Mouse (Mus musculus) stomach, embryonic 15.5 days (tissue): Measurements from ENCODE around the gene Limch1. TPM values are rescaled to one million over a fixed set of nuclear protein-coding genes. Genes with fewer than 3 reads are reported as not detected.

Source experiments
- ATAC-seq: fragments of 200-750 bp; cut with Nextera tagmentation; 2 replicates; pipeline ENCODE4 v1.8.0; 2017; ENCODE audit warnings: low read depth, moderate number of reproducible peaks, moderate TSS enrichment; ENCODE audit not compliant: insufficient read depth, low FRiP score
- H3K27ac ChIP-seq: fragments of 300-500 bp; sonication (generic); 2 replicates; pipeline ENCODE4 v1.5.1; 2015; ENCODE audit warnings: mild to moderate bottlenecking, inconsistent platforms
- H3K27me3 ChIP-seq: fragments of 300-500 bp; sonication (generic); replicated peaks from 2 replicates; pipeline ENCODE4 v1.6.1; 2015; ENCODE audit warnings: inconsistent platforms
- H3K36me3 ChIP-seq: fragments of 300-500 bp; sonication (generic); 2 replicates; pipeline ENCODE4 v1.6.1; 2015; ENCODE audit warnings: inconsistent platforms
- H3K4me1 ChIP-seq: fragments of 300-500 bp; sonication (generic); 2 replicates; pipeline ENCODE4 v1.6.1; 2015; ENCODE audit warnings: inconsistent platforms
- H3K4me2 ChIP-seq: fragments of 300-500 bp; sonication (generic); 2 replicates; pipeline ENCODE4 v1.6.1; 2015; ENCODE audit warnings: mild to moderate bottlenecking, inconsistent platforms
- H3K4me3 ChIP-seq: fragments of 300-500 bp; sonication (generic); replicated peaks from 2 replicates; pipeline ENCODE4 v1.5.1; 2015; ENCODE audit warnings: inconsistent platforms
- H3K9ac ChIP-seq: fragments of 300-500 bp; sonication (generic); 2 replicates; pipeline ENCODE4 v1.6.1; 2015; ENCODE audit warnings: inconsistent platforms
- H3K9me3 ChIP-seq: fragments of 300-500 bp; sonication (generic); 2 replicates; pipeline ENCODE4 v1.6.1; 2016; ENCODE audit warnings: inconsistent platforms
- WGBS: fragments of 180-500 bp; shearing (Covaris S2); methylation state at CpG from one replicate; pipeline ENCODE4 v1.1.7; 2015; 5-methylcytosine and 5-hydroxymethylcytosine counted together
- polyA plus RNA-seq: library from polyadenylated mRNA; unstranded; fragments of >200 nt; fragmentation: Nextera tagmentation; extraction: Ambion mirVana; gene quantifications from 2 replicates; pipeline ENCODE4 v1.2.1, GENCODE M21; 2015

Limch1 gene
- polyA plus RNA-seq: 10.8 and 11.3 TPM in 2 replicates

DNA sequence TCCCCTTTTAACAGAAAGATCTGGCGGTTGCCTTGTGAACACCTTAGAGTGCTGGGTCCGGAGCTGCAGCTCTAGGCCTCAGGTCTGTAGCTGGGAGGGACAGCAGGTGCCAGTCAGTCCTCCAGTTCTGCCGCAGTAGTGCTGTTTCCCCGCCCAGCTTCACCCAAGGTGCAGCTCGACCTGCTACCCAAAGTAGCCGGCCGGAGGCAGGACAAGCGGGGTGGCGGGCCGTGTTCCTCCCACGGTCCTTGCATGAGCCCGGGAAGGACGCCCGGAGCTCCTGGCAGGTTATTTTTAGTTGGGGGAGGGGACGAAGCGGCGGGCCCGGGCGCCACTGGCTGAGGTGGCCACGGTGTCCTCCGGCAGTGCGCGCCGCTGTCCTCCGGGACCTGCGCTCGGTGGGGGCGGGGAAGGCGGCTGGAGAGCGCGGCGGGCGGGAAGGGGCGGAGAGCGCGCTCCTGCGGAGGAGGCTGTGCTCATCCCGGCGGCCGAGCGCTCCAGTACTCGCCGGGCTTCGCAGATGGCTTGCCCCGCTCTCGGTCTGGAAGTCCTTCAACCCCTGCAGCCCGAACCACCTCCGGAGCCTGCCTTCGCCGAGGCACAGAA is at the start of gene Limch1:
Gene Limch1 (plus strand): TSS at position 438 of the 606 bp plus-strand sequence.
- WGBS: 1% methylated on average over 38 of the region's 50 CpGs
- peak within 1 kb of the TSS; percentile 58 for H3K4me3 ChIP-seq
- H3K9ac ChIP-seq: peak within 1 kb of the TSS; percentile 25; the same call in 1 of the 2 replicates
- H3K4me1 ChIP-seq: peaks cover 8% of the 10 kb centered on the region; the same call in 1 of the 2 replicates
- H3K36me3 ChIP-seq: no peaks in the 10 kb centered on the region
- peak; percentile 76 for ATAC-seq
- peaks cover 14% of the 10 kb centered on the region for H3K27me3 ChIP-seq
- H3K9me3 ChIP-seq: no peaks in the 10 kb centered on the region
- peak within 1 kb of the TSS; percentile 100 for H3K4me2 ChIP-seq
- no peak within 1 kb of the TSS for H3K27ac ChIP-seq

DNA sequence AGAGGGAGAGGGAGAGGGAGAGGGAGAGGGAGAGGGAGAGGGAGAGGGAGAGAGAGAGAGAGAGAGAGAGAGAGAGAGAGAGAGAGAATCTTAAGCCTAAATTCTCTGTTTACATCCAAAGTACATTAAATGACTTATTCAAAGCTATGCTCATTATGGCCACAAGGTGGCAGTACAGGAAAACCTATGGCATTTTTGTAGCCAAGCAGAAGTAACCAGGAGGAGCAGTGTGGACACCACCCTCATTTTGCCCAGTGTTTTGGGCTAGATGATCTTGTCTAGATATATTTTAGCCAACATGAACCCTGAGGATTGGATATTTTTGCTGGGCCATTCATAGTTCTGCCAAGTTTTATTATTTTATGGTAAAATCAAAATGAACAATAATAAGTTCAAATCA is 48.5 kb upstream of the Limch1 start:
- no peak overlapping the region for H3K4me3 ChIP-seq
- no peak overlapping the region for H3K27ac ChIP-seq
- no peak overlapping the region for H3K9ac ChIP-seq
- no peaks in the 10 kb centered on the region for H3K4me1 ChIP-seq
- H3K27me3 ChIP-seq: no peaks in the 10 kb centered on the region
- ATAC-seq: no peak
- H3K9me3 ChIP-seq: no peaks in the 10 kb centered on the region
- no peak overlapping the region for H3K4me2 ChIP-seq
- no peaks in the 10 kb centered on the region for H3K36me3 ChIP-seq

GRCm38 (mm10) chr5:66699911-66700310 is 45.7 kb upstream of the Limch1 start:
- 43% methylated on average over 6 of the region's 6 CpGs for whole genome bisulfite sequencing
- Histone ChIP-seq H3K27me3 (no peaks in the 10 kb centered on the region), H3K9ac (no peak overlapping the region), H3K4me3 (no peak overlapping the region), H3K36me3 (no peaks in the 10 kb centered on the region), H3K4me2 (no peak overlapping the region), H3K9me3 (no peaks in the 10 kb centered on the region), H3K4me1 (no peaks in the 10 kb centered on the region), H3K27ac (no peak overlapping the region)
- no peak for ATAC-seq

DNA sequence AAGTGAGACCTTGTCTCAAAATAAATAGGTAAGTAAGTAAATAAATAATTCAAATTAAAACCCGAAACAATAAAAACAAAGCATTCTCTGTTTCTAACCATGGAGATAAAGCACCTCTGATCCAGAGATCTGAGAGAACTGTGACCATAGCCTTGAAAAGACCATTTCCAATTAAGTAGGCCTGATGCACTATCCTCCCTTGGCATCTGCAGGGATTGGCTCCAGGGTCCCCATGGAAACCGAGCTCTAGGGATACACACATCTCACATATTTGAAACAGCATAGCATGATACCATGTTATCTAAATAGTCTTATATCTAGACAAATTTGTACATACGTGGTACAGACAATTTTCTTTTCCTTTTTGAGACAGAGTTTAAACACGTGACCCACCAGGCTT is 43.7 kb upstream of the Limch1 start:
- Histone ChIP-seq H3K27me3 (no peaks in the 10 kb centered on the region), H3K9ac (no peak overlapping the region), H3K4me3 (no peak overlapping the region), H3K4me2 (no peak overlapping the region), H3K27ac (no peak overlapping the region), H3K36me3 (no peaks in the 10 kb centered on the region), H3K9me3 (no peaks in the 10 kb centered on the region), H3K4me1 (no peaks in the 10 kb centered on the region)
- WGBS: 87% methylated on average over 4 of the region's 4 CpGs
- ATAC-seq: no peak

DNA sequence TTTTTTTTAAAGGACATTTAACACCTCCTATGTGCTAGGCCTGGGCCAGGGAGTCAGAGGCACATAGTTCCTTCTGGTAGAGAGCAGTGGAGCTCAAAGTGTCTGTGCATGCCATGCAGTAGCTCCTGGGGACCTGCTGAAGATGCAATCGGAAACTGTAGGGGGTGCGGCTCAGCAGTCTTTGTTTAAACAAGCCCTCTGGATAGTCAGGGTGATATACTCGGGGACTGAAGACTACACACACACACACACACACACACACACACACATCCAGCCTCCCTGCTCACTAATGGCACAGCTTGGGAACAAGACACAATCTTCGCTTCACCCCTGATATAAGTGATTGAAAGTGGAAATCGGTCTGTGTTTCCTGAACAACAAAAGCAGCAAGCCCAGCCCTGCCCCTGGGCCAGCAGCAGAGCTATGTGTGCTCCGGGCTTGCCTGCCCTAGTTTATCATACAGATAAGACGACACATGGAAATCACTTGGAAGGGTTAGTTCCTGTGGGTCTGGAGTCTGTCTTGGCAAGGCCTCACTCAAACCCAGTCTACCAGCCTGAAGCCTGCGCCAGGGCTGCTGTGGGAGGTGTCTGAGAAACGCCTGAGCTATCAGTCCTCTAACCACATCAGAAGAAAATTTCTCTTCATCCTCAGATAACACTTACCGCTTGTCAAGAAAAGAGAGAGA is 42.2 kb upstream of the Limch1 start:
- Histone ChIP-seq H3K9me3 (no peaks in the 10 kb centered on the region), H3K4me3 (no peak overlapping the region), H3K9ac (no peak overlapping the region), H3K4me1 (no peaks in the 10 kb centered on the region), H3K27ac (no peak overlapping the region), H3K27me3 (no peaks in the 10 kb centered on the region), H3K4me2 (no peak overlapping the region), H3K36me3 (no peaks in the 10 kb centered on the region)
- WGBS: 29% methylated on average over 10 of the region's 10 CpGs
- ATAC-seq: peak; percentile 18; the same call in 1 of the 2 replicates

GRCm38 (mm10) chr5:66707859-66708258 is 37.8 kb upstream of the Limch1 start:
- no peak overlapping the region for H3K27ac ChIP-seq

DNA sequence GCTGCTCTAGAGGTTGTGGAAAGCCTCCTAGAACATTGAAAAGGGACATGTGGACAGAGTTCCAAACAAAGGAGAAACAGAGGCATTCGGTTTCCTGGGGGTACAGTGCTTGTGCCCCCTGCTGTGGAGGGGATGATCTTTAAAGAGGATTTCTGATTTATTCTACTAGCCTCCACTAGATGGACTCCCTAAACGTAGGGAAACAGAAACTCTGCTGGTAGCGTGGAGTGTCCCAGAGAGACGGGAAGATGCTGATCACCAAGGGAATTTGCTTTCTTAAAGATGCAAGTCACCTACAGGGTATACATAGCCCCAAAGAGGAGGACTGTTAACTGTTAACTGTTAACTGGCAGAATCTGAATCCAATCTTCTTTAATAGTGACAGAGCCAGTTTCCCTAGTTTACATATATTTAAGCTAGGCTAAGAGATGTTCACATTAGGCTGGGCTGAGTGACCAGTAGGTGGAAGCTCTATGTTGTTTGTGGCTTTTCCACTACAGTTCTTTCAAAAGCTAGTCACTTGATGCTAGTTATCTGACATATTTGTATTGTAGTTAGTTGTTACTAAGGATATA is 35.1 kb upstream of the Limch1 start:
- 14% methylated on average over 4 of the region's 4 CpGs for WGBS
- H3K9ac ChIP-seq: no peak overlapping the region
- no peak overlapping the region for H3K4me3 ChIP-seq
- H3K4me1 ChIP-seq: no peaks in the 10 kb centered on the region
- no peak for ATAC-seq
- no peaks in the 10 kb centered on the region for H3K27me3 ChIP-seq
- H3K27ac ChIP-seq: no peak overlapping the region
- no peaks in the 10 kb centered on the region for H3K9me3 ChIP-seq
- H3K36me3 ChIP-seq: no peaks in the 10 kb centered on the region
- no peak overlapping the region for H3K4me2 ChIP-seq

More at GRCm38 (mm10) chr5:66707859-66708258, 37.8 kb upstream of the Limch1 start:
- no peaks in the 10 kb centered on the region for H3K9me3 ChIP-seq
- WGBS: 67% methylated on average over 5 of the region's 5 CpGs
- no peak overlapping the region for H3K4me2 ChIP-seq
- no peaks in the 10 kb centered on the region for H3K36me3 ChIP-seq
- ATAC-seq: no peak
- H3K9ac ChIP-seq: no peak overlapping the region
- no peaks in the 10 kb centered on the region for H3K27me3 ChIP-seq
- H3K4me1 ChIP-seq: no peaks in the 10 kb centered on the region
- no peak overlapping the region for H3K4me3 ChIP-seq

GRCm38 (mm10) chr5:66712801-66713200 is 32.8 kb upstream of the Limch1 start:
- no peak overlapping the region for H3K4me2 ChIP-seq
- 47% methylated on average over 6 of the region's 6 CpGs for WGBS
- ATAC-seq: no peak
- H3K27ac ChIP-seq: no peak overlapping the region
- H3K4me1 ChIP-seq: no peaks in the 10 kb centered on the region
- no peak overlapping the region for H3K4me3 ChIP-seq
- H3K9ac ChIP-seq: no peak overlapping the region
- no peaks in the 10 kb centered on the region for H3K36me3 ChIP-seq
- H3K9me3 ChIP-seq: no peaks in the 10 kb centered on the region
- H3K27me3 ChIP-seq: no peaks in the 10 kb centered on the region

GRCm38 (mm10) chr5:66715498-66715931 is 30.1 kb upstream of the Limch1 start:
- WGBS: 68% methylated on average over 4 of the region's 4 CpGs
- Histone ChIP-seq H3K4me3 (no peak overlapping the region), H3K4me2 (no peak overlapping the region), H3K36me3 (no peaks in the 10 kb centered on the region), H3K9ac (no peak overlapping the region), H3K27ac (no peak overlapping the region), H3K27me3 (no peaks in the 10 kb centered on the region), H3K4me1 (no peaks in the 10 kb centered on the region), H3K9me3 (no peaks in the 10 kb centered on the region)
- ATAC-seq: no peak

DNA sequence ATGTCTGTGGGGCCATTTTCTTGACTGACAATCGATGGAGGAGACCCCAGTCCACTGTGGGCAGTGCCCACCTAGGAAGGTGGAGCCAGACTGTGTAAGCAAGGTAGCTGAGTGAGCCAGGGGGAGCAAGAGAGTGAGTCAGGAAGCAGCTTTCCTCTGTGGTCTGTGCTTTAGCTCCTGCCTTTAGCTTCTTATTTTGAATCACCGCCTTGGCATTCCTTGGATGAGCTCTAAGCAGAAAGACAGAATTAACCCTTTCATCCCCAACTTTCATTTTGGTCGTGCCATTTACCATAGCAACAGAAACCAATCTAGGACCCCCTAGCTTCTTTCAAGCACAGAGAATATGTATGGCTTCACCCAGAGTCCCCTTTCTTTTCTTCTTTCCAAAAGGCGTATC is 27.7 kb upstream of the Limch1 start:
- Histone ChIP-seq H3K36me3 (no peaks in the 10 kb centered on the region), H3K27me3 (no peaks in the 10 kb centered on the region), H3K4me3 (no peak overlapping the region), H3K4me2 (no peak overlapping the region), H3K27ac (no peak overlapping the region), H3K9ac (no peak overlapping the region), H3K9me3 (no peaks in the 10 kb centered on the region), H3K4me1 (no peaks in the 10 kb centered on the region)
- WGBS: 56% methylated on average over 4 of the region's 4 CpGs
- ATAC-seq: no peak

DNA sequence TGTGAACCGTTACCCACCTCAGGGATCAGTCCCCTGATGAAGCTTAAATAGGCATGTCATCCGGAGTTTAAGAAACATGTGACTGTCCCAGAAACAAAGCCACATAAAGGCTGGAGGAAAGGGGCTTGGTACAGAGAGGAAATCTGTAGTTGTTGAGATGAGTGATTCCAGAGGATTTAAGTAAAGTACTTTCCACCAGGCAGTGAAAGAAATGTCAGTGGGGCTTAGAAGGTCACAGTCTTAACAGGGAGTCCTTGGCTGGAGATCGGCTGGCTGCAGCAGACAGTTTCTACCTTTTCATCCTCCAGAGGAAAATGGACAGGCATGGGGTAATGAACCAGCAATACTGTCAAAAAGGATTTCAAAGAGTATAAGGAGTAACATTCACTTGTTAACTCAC is 27.2 kb upstream of the Limch1 start:
- H3K36me3 ChIP-seq: no peaks in the 10 kb centered on the region
- H3K4me2 ChIP-seq: no peak overlapping the region
- no peak overlapping the region for H3K4me3 ChIP-seq
- no peaks in the 10 kb centered on the region for H3K27me3 ChIP-seq
- WGBS: 47% methylated on average over 3 of the region's 3 CpGs
- no peaks in the 10 kb centered on the region for H3K9me3 ChIP-seq
- no peak overlapping the region for H3K9ac ChIP-seq
- no peak overlapping the region for H3K27ac ChIP-seq
- ATAC-seq: no peak
- no peaks in the 10 kb centered on the region for H3K4me1 ChIP-seq

DNA sequence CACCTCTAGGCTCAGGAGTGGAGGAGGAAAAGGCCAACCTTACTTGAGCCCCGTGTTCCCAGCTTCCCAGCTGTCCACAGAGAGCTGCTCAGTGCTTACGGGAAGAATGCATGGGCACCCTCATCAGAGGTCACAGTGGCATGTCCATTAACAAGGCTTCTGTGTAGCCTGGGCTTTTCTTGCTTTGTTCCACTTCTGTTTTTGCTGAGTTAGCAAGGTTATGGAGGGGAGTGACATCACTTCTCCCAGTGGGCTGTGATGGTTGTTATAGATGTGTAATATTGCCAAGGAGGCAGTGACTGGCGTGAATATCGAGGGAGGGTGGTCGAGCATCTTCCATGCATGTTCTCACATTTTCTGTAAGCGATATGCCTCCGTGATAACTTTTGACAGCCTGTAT is 26.7 kb upstream of the Limch1 start:
- WGBS: 71% methylated on average over 7 of the region's 7 CpGs
- no peak overlapping the region for H3K9ac ChIP-seq
- no peak overlapping the region for H3K27ac ChIP-seq
- H3K4me1 ChIP-seq: no peaks in the 10 kb centered on the region
- H3K4me2 ChIP-seq: no peak overlapping the region
- H3K4me3 ChIP-seq: no peak overlapping the region
- H3K36me3 ChIP-seq: no peaks in the 10 kb centered on the region
- no peak for ATAC-seq
- H3K9me3 ChIP-seq: no peaks in the 10 kb centered on the region
- H3K27me3 ChIP-seq: no peaks in the 10 kb centered on the region
